ENCODE assay signal across 41 mouse cellular contexts in genomic region chr17:40731724-40732123, GRCm38 (mm10). TPM values are rescaled to one million over a fixed set of nuclear protein-coding genes. Genes with fewer than 3 reads are reported as not detected.
"Had no signal": no experiment of that assay in that cellular context is flagged by ENCODE, and none has a peak within 500 bp of the region (broad histone marks: within the 10 kb centered on the region; RNA-seq: fewer than 3 reads in every experiment).

No protein-coding gene starts in this region.

- H3K9me3 ChIP-seq: heart, embryonic 10.5 days; heart, embryonic 12.5 days; hindbrain, embryonic 10.5 days; hindbrain, embryonic 12.5 days; intestine, embryonic 15.5 days; kidney, embryonic 15.5 days; limb, embryonic 15.5 days; liver, embryonic 12.5 days had no signal

- DNase-seq: gastrocnemius, adult 2 months; gastrocnemius, postnatal 10 days; gastrocnemius, postnatal 25 days; heart, adult 2 months; heart, postnatal 10 days; heart, postnatal 4 days; kidney, adult 18-20 months; kidney, adult 8-10 months; kidney, postnatal 14 days; kidney, postnatal 36 days; layer of hippocampus, adult 9-11 months; layer of hippocampus, postnatal 36 days had no signal

- H3K4me3 ChIP-seq: gastrocnemius, adult 2 months; heart, adult 2 months; heart, embryonic 10.5 days; heart, embryonic 12.5 days; hindbrain, embryonic 10.5 days; hindbrain, embryonic 12.5 days; intestine, embryonic 15.5 days; kidney, embryonic 15.5 days; limb, embryonic 15.5 days; liver, embryonic 12.5 days had no signal

- H3K36me3 ChIP-seq: heart, embryonic 10.5 days; heart, embryonic 12.5 days; hindbrain, embryonic 10.5 days; hindbrain, embryonic 12.5 days; intestine, embryonic 15.5 days; kidney, embryonic 15.5 days; limb, embryonic 15.5 days; liver, embryonic 12.5 days had no signal

- ATAC-seq: hindbrain, embryonic 16.5 days; inflammation-experienced regulatory T-cells, adult 6 months; intestine, embryonic 15.5 days; intestine, postnatal 0 days; liver, embryonic 12.5 days had no signal

- H3K9ac ChIP-seq: heart, embryonic 12.5 days; hindbrain, embryonic 12.5 days; hindbrain, embryonic 14.5 days; intestine, embryonic 15.5 days; kidney, embryonic 15.5 days; limb, embryonic 15.5 days; liver, embryonic 12.5 days; liver, embryonic 14.5 days had no signal

- H3K4me2 ChIP-seq: heart, embryonic 12.5 days; hindbrain, embryonic 12.5 days; hindbrain, embryonic 14.5 days; intestine, embryonic 15.5 days; kidney, embryonic 15.5 days; limb, embryonic 15.5 days; liver, embryonic 12.5 days had no signal

- H3K27me3 ChIP-seq: heart, embryonic 12.5 days; hindbrain, embryonic 12.5 days; intestine, embryonic 15.5 days; kidney, embryonic 15.5 days; limb, embryonic 15.5 days; liver, embryonic 12.5 days had no signal

- H3K4me1 ChIP-seq: heart, embryonic 10.5 days; heart, embryonic 12.5 days; hindbrain, embryonic 10.5 days; hindbrain, embryonic 12.5 days; intestine, embryonic 15.5 days; kidney, embryonic 15.5 days; liver, embryonic 12.5 days had no signal

- H3K27ac ChIP-seq: gastrocnemius, adult 2 months; heart, adult 2 months; heart, embryonic 10.5 days; hindbrain, embryonic 10.5 days; hindbrain, embryonic 12.5 days; hindbrain, embryonic 14.5 days; intestine, embryonic 15.5 days; kidney, embryonic 15.5 days; kidney, postnatal 0 days; limb, embryonic 15.5 days; liver, embryonic 12.5 days; liver, embryonic 14.5 days had no signal

RNA-seq across cellular contexts. Expression of gene Esp1, which starts 4.8 kb away (rescaled TPM):
- total RNA-seq: gastrocnemius, adult 2 months; gastrocnemius, postnatal 10 days; gastrocnemius, postnatal 25 days; gastrocnemius, postnatal 4 days; granulocyte monocyte progenitor cell, adult 5-6 weeks; heart, adult 2 months; heart, postnatal 10 days; heart, postnatal 25 days; heart, postnatal 4 days; layer of hippocampus, adult 18-20 months; layer of hippocampus, adult 8-10 months; layer of hippocampus, postnatal 14 days; layer of hippocampus, postnatal 36 days; left cerebral cortex, adult 18-20 months; left cerebral cortex, postnatal 14 days; left cerebral cortex, postnatal 36 days; liver, adult 2 months had no signal
- polyA plus RNA-seq: frontal cortex, adult 2 months; heart, adult 2 months; heart, embryonic 10.5 days; heart, embryonic 12.5 days; heart, embryonic 14.5 days; heart, embryonic 16.5 days; hindbrain, embryonic 10.5 days; hindbrain, embryonic 12.5 days; hindbrain, embryonic 14.5 days; hindbrain, embryonic 16.5 days; inflammation-experienced regulatory T-cells, adult 6 months; intestine, embryonic 15.5 days; intestine, postnatal 0 days; kidney, embryonic 15.5 days; kidney, postnatal 0 days; large intestine, adult 2 months; limb, embryonic 15.5 days; liver, adult 2 months; liver, embryonic 12.5 days; liver, embryonic 14.5 days; liver, embryonic 16.5 days had no signal
